Mouse (Mus musculus) MEL (cell line): ENCODE results near the gene Klhl40. TPM values are rescaled to one million over a fixed set of nuclear protein-coding genes. Genes with fewer than 3 reads are reported as not detected.

ENCODE experiments used
- DNase-seq: peaks from one replicate; pipeline ENCODE4 v3.0.0; 2011; ENCODE audit warnings: low read depth, low spot score
- H3K27ac ChIP-seq: 2 replicates; pipeline ENCODE4 v1.5.1; 2012; ENCODE audit warnings: low read depth, mild to moderate bottlenecking, control low read depth, low read length, moderate library complexity; ENCODE audit not compliant: control insufficient read depth
- H3K27me3 ChIP-seq, 2 experiments: fragments of 150-350 bp in 1 of 2; sonication (generic) in 1 of 2; 2 replicates each; pipeline ENCODE4 v1.6.1; 2012; ENCODE audit warnings: low read length in 2 of 2, mild to moderate bottlenecking in 2 of 2, improper control_type of control experiment in 1 of 2, moderate library complexity in 1 of 2; ENCODE audit not compliant: insufficient read depth in 2 of 2, control insufficient read depth in 1 of 2
- H3K36me3 ChIP-seq, 2 experiments: 2 replicates each; pipeline ENCODE4 v1.6.1; 2012 to 2014; ENCODE audit warnings: low read length in 2 of 2, improper control_type of control experiment in 1 of 2, inconsistent platforms in 1 of 2, mild to moderate bottlenecking in 1 of 2; ENCODE audit not compliant: insufficient read depth in 2 of 2, control insufficient read depth in 1 of 2
- H3K4me1 ChIP-seq, 2 experiments: fragments of 150-350 bp in 1 of 2; sonication (generic) in 1 of 2; 2 replicates each; pipeline ENCODE4 v1.6.1; 2012; ENCODE audit warnings: low read length in 2 of 2, improper control_type of control experiment in 1 of 2, mild to moderate bottlenecking in 1 of 2; ENCODE audit not compliant: insufficient read depth in 2 of 2, control insufficient read depth in 1 of 2
- H3K4me3 ChIP-seq, 2 experiments: fragments of 150-350 bp in 1 of 2; sonication (generic) in 1 of 2; 2 replicates each; pipeline ENCODE4 v1.5.1; 2012; ENCODE audit warnings: low read depth in 2 of 2, low read length in 2 of 2, mild to moderate bottlenecking in 2 of 2, moderate library complexity in 2 of 2, control low read depth in 1 of 2, improper control_type of control experiment in 1 of 2; ENCODE audit not compliant: control insufficient read depth in 1 of 2, insufficient read depth in 1 of 2
- H3K79me2 ChIP-seq: 2 replicates; pipeline ENCODE4 v1.6.1; 2012; ENCODE audit warnings: mild to moderate bottlenecking, low read length, moderate library complexity; ENCODE audit not compliant: control insufficient read depth, poor library complexity, insufficient read depth
- H3K9ac ChIP-seq: 2 replicates; pipeline ENCODE4 v1.6.1; 2012; ENCODE audit warnings: low read depth, mild to moderate bottlenecking, control low read depth, low read length, moderate library complexity; ENCODE audit not compliant: control insufficient read depth, poor library complexity, severe bottlenecking
- H3K9me3 ChIP-seq: fragments of 150-350 bp; sonication (generic); replicated peaks from 2 replicates; pipeline ENCODE4 v1.6.1; 2012; ENCODE audit warnings: mild to moderate bottlenecking, low read length, improper control_type of control experiment, moderate library complexity; ENCODE audit not compliant: insufficient read depth
- CHD1 ChIP-seq: IDR thresholded peaks from 2 replicates; pipeline ENCODE4 v1.6.1; 2012; ENCODE audit warnings: low read depth, mild to moderate bottlenecking, inconsistent platforms, low read length, improper control_type of control experiment
- ELF1 ChIP-seq: IDR thresholded peaks from 2 replicates; pipeline ENCODE4 v1.6.1; 2014; ENCODE audit warnings: low read depth, mild to moderate bottlenecking, inconsistent platforms, low read length, improper control_type of control experiment, moderate library complexity
- EP300 ChIP-seq, 2 experiments: IDR thresholded peaks; 2 replicates each; pipeline ENCODE4 v1.6.1; 2011; ENCODE audit warnings: improper control_type of control experiment in 2 of 2, low read length in 2 of 2, low read depth in 1 of 2, mild to moderate bottlenecking in 1 of 2
- GABPA ChIP-seq: IDR thresholded peaks from 2 replicates; pipeline ENCODE4 v1.6.1; 2012; ENCODE audit warnings: low read depth, mild to moderate bottlenecking, inconsistent platforms, low read length, improper control_type of control experiment, moderate library complexity
- GATA1 ChIP-seq: IDR thresholded peaks from 2 replicates; pipeline ENCODE4 v1.6.1; 2011; ENCODE audit warnings: low read depth, low read length, improper control_type of control experiment
- HCFC1 ChIP-seq: IDR thresholded peaks from 2 replicates; pipeline ENCODE4 v1.6.1; 2012; ENCODE audit warnings: low read depth, mild to moderate bottlenecking, inconsistent platforms, low read length, improper control_type of control experiment, moderate library complexity
- KAT2A ChIP-seq: conservative IDR thresholded peaks from 2 replicates; pipeline ENCODE4 v1.6.1; 2012; ENCODE audit warnings: low read depth, low read length, improper control_type of control experiment, inconsistent platforms
- MAX ChIP-seq: IDR thresholded peaks from 2 replicates; pipeline ENCODE4 v1.6.1; 2011; ENCODE audit warnings: low read length, improper control_type of control experiment
- MAZ ChIP-seq: IDR thresholded peaks from 2 replicates; pipeline ENCODE4 v1.6.1; 2012; ENCODE audit warnings: low read depth, mild to moderate bottlenecking, inconsistent platforms, low read length, improper control_type of control experiment
- MEF2A ChIP-seq: IDR thresholded peaks from 2 replicates; pipeline ENCODE4 v1.6.1; 2014; ENCODE audit warnings: low read depth, mild to moderate bottlenecking, inconsistent platforms, low read length, improper control_type of control experiment; ENCODE audit not compliant: poor library complexity, insufficient replicate concordance, severe bottlenecking; ENCODE audit errors: extremely low read depth
- MXI1 ChIP-seq: IDR thresholded peaks from 2 replicates; pipeline ENCODE4 v1.6.1; 2011; ENCODE audit warnings: mild to moderate bottlenecking, low read depth, low read length, improper control_type of control experiment
- NELFE ChIP-seq: IDR thresholded peaks from 2 replicates; pipeline ENCODE4 v1.6.1; 2011; ENCODE audit warnings: low read depth, low read length, improper control_type of control experiment
- POLR2A ChIP-seq, 2 experiments: IDR thresholded peaks; 2 replicates each; pipeline ENCODE4 v1.6.1; 2011 to 2012; ENCODE audit warnings: low read length in 2 of 2, mild to moderate bottlenecking in 2 of 2, control low read depth in 1 of 2, improper control_type of control experiment in 1 of 2, low read depth in 1 of 2, moderate library complexity in 1 of 2; ENCODE audit not compliant: control insufficient read depth in 1 of 2, insufficient read depth in 1 of 2, poor library complexity in 1 of 2
- POLR2AphosphoS2 ChIP-seq: IDR thresholded peaks from 2 replicates; pipeline ENCODE4 v1.6.1; 2011; ENCODE audit warnings: low read length, improper control_type of control experiment
- POLR2AphosphoS5 ChIP-seq: IDR thresholded peaks from 2 replicates; pipeline ENCODE4 v1.6.1; 2012; ENCODE audit warnings: low read depth, borderline replicate concordance, mild to moderate bottlenecking, inconsistent platforms, low read length, moderate library complexity, mixed read lengths
- USF2 ChIP-seq, 2 experiments: IDR thresholded peaks; 2 replicates each; pipeline ENCODE4 v1.6.1; 2011 to 2012; ENCODE audit warnings: improper control_type of control experiment in 2 of 2, low read length in 2 of 2, borderline replicate concordance in 1 of 2, inconsistent platforms in 1 of 2, low read depth in 1 of 2, mild to moderate bottlenecking in 1 of 2; ENCODE audit not compliant: insufficient read depth in 1 of 2
- ZC3H11A ChIP-seq: IDR thresholded peaks from 2 replicates; pipeline ENCODE4 v1.6.1; 2012; ENCODE audit warnings: low read depth, mild to moderate bottlenecking, inconsistent platforms, low read length, improper control_type of control experiment
- ZKSCAN1 ChIP-seq: IDR thresholded peaks from 2 replicates; pipeline ENCODE4 v1.6.1; 2012; ENCODE audit warnings: low read depth, mild to moderate bottlenecking, inconsistent platforms, low read length, improper control_type of control experiment, moderate library complexity
- polyA plus RNA-seq, 2 experiments: library from polyadenylated mRNA; stranded (reverse) in 1 of 2; unstranded in 1 of 2; fragments of >175 nt in 1 of 2; fragments of >200 nt in 1 of 2; gene quantifications; 2 replicates each; pipeline versions ENCODE4 v1.2.1 to v1.2.4; 2012; ENCODE audit warnings: low replicate concordance in 2 of 2, low read depth in 1 of 2; ENCODE audit not compliant: insufficient read length in 2 of 2, insufficient read depth in 1 of 2, missing spikeins in 1 of 2
- total RNA-seq: library from RNA; depleted of rRNA; stranded (reverse); fragments of 300-350 nt; gene quantifications from 2 replicates; pipeline ENCODE4 v1.2.3, GENCODE M21; 2012

Gene Klhl40
- total and polyA plus RNA-seq, 3 experiments, result not detected

- Histone ChIP-seq H3K9me3 (no peaks in the 10 kb centered on the region), H3K79me2 (no peaks in the 10 kb centered on the region), H3K27ac (no peak overlapping the region), H3K9ac (no peak overlapping the region), H3K36me3 (peaks cover 0 to 3% of the 10 kb centered on the region in 2 experiments; a peak in 2 of 4 replicates)
- DNase-seq, result no peak
- TF ChIP-seq EP300 (IDR thresholded peaks at IDR 0.05; ENCODE audit: low read depth in 1 of 2, low read length in 2 of 2), result no peak
- TF ChIP-seq, all 39 proteins: peak for 0
- H3K4me3 ChIP-seq, result no peak overlapping the region
- H3K27me3 ChIP-seq, result no peaks in the 10 kb centered on the region
- no peaks in the 10 kb centered on the region for H3K4me1 ChIP-seq
Observed at GRCm38 (mm10) chr9:121760271-121761090, 16.9 kb upstream of the Klhl40 start.

- no peaks in the 10 kb centered on the region for H3K4me1 ChIP-seq
- no peak overlapping the region for H3K27ac ChIP-seq
- TF ChIP-seq CHD1 (no peak), GATA1 (no peak), KAT2A (no peak), GABPA (no peak), NELFE (no peak), MAZ (no peak), POLR2A (IDR thresholded peaks at IDR 0.05; ENCODE audit: control insufficient read depth in 1 of 2, insufficient read depth in 1 of 2, low read depth in 1 of 2, low read length in 2 of 2, poor library complexity in 1 of 2) (no peak), POLR2AphosphoS5 (no peak), ELF1 (no peak), MAX (no peak), HCFC1 (no peak), USF2 (IDR thresholded peaks at IDR 0.05; ENCODE audit: borderline replicate concordance in 1 of 2, insufficient read depth in 1 of 2, low read depth in 1 of 2, low read length in 2 of 2) (no peak), MEF2A (no peak), MXI1 (no peak), ZC3H11A (no peak), POLR2AphosphoS2 (no peak), ZKSCAN1 (no peak)
- no peaks in the 10 kb centered on the region for H3K9me3 ChIP-seq
- DNase-seq, result no peak
- no peak overlapping the region for H3K4me3 ChIP-seq
- H3K36me3 ChIP-seq, result no peaks in the 10 kb centered on the region
- no peaks in the 10 kb centered on the region for H3K27me3 ChIP-seq
- H3K79me2 ChIP-seq, result no peaks in the 10 kb centered on the region
- H3K9ac ChIP-seq, result no peak overlapping the region
Observed at GRCm38 (mm10) chr9:121761091-121761665, 16.2 kb upstream of the Klhl40 start.
